Mouse (Mus musculus): ENCODE data around the gene Ube2v1. TPM values are rescaled to one million over a fixed set of nuclear protein-coding genes. Genes with fewer than 3 reads are reported as not detected.
A peak's percentile ranks its signal among the peaks of the same experiment; 100 is the strongest.
"Not testable (repeated sequence)": the region's sequence is repeated elsewhere in the genome, so short reads cannot be mapped to it uniquely, and the experiment has no call there.

Gene Ube2v1
- polyA plus RNA-seq, 1 experiment, result 89.8 TPM

- no peak for TF ChIP-seq CTCF (IDR thresholded peaks at IDR 0.05; ENCODE audit: extremely low read depth, insufficient read length, insufficient replicate concordance, low read depth, low read length)
- TF ChIP-seq POLR2A (IDR thresholded peaks at IDR 0.05; ENCODE audit: low read depth, low read length), result no peak
- no peak overlapping the region for H3K27ac ChIP-seq (ENCODE audit: insufficient read depth, low read depth, low read length)
Observed at GRCm38 (mm10) chr2:167654911-167655600, 23.2 kb upstream of the Ube2v1 start.

GRCm38 (mm10) chr2:167652694-167653093 lies 20.8 kb upstream of the Ube2v1 start:
- WGBS, result 33% methylated on average over 7 of the region's 7 CpGs
- no peak overlapping the region for H3K27ac ChIP-seq (ENCODE audit: insufficient read depth, low read depth, low read length)
- no peak for TF ChIP-seq POLR2A (IDR thresholded peaks at IDR 0.05; ENCODE audit: low read depth, low read length)
- no peak for TF ChIP-seq CTCF (IDR thresholded peaks at IDR 0.05; ENCODE audit: extremely low read depth, insufficient read length, insufficient replicate concordance, low read depth, low read length)
- no peak overlapping the region for H3K4me3 ChIP-seq (ENCODE audit: low read depth, low read length)
- no peaks in the 10 kb centered on the region for H3K36me3 ChIP-seq (ENCODE audit: control insufficient read depth, insufficient read depth, low read length)
- peaks cover 9% of the 10 kb centered on the region; the same call in 1 of the 2 replicates for H3K27me3 ChIP-seq (ENCODE audit: control insufficient read depth, insufficient read depth, low read length)
- H3K4me1 ChIP-seq (ENCODE audit: control insufficient read depth, insufficient read depth, insufficient read length, low read length), result no peaks in the 10 kb centered on the region

More at GRCm38 (mm10) chr2:167654911-167655600, 23.2 kb upstream of the Ube2v1 start:
- H3K4me1 ChIP-seq (ENCODE audit: control insufficient read depth, insufficient read depth, insufficient read length, low read length), result peaks cover 6% of the 10 kb centered on the region
- WGBS, result 90% methylated on average over 10 of the region's 10 CpGs
- no peak overlapping the region for H3K4me3 ChIP-seq (ENCODE audit: low read depth, low read length)
- H3K36me3 ChIP-seq (ENCODE audit: control insufficient read depth, insufficient read depth, low read length), result no peaks in the 10 kb centered on the region
- H3K27me3 ChIP-seq (ENCODE audit: control insufficient read depth, insufficient read depth, low read length), result peaks cover 9% of the 10 kb centered on the region; the same call in 1 of the 2 replicates

- TF ChIP-seq POLR2A (IDR thresholded peaks at IDR 0.05; ENCODE audit: low read depth, low read length) (no peak), CTCF (IDR thresholded peaks at IDR 0.05; ENCODE audit: extremely low read depth, insufficient read length, insufficient replicate concordance, low read depth, low read length) (no peak)
- 91% methylated on average over 9 of the region's 9 CpGs for WGBS
Observed at GRCm38 (mm10) chr2:167651622-167652021, 19.7 kb upstream of the Ube2v1 start.

DNA sequence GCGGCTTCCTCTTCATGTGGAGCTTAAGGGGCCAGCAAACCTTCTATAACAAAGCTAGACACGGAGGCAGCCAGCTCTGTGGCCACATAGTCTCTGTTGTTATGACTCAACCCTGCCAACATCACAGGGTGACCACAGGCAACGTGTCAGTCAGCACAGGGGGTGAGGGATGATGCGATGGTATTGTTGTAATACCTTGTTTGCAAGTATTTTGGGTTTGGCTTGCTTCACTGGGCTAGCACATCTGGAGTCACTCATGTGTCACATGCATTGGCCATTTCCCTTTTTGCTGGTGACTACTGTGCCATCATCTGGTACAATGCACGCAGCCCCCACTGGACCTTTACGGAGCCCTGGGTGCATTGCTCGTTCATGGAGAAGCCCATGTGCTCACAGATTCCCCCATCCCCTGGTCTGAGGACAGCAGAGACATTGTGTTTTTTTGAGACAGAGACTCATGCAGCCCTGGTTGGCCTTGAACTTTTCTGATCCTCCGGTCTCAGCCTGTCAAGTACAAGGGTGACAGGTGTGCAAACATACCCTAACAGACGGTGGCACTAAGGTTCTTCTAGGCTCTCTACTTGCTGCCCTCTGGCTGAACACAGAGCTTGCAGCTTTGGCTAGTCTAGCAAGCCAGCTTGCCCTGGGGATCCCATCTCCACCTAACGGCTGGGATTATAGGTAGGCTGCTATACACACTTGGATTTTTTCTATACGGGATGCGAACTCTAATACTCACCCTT lies 17.6 kb upstream of the Ube2v1 start:
- TF ChIP-seq CTCF (IDR thresholded peaks at IDR 0.05; ENCODE audit: extremely low read depth, insufficient read length, insufficient replicate concordance, low read depth, low read length) (no peak), POLR2A (IDR thresholded peaks at IDR 0.05; ENCODE audit: low read depth, low read length) (no peak)
- Histone ChIP-seq H3K27me3 (ENCODE audit: control insufficient read depth, insufficient read depth, low read length) (peaks cover 14% of the 10 kb centered on the region; the same call in 1 of the 2 replicates), H3K4me1 (ENCODE audit: control insufficient read depth, insufficient read depth, insufficient read length, low read length) (no peaks in the 10 kb centered on the region), H3K4me3 (ENCODE audit: low read depth, low read length) (no peak overlapping the region), H3K27ac (ENCODE audit: insufficient read depth, low read depth, low read length) (no peak overlapping the region), H3K36me3 (ENCODE audit: control insufficient read depth, insufficient read depth, low read length) (0 out of 2 replicates have a peak, but pooled peaks cover 2% of the 10 kb centered on the region)
- WGBS, result 81% methylated on average over 12 of the region's 12 CpGs

More at GRCm38 (mm10) chr2:167651622-167652021, 19.7 kb upstream of the Ube2v1 start:
- no peaks in the 10 kb centered on the region for H3K36me3 ChIP-seq (ENCODE audit: control insufficient read depth, insufficient read depth, low read length)
- no peak overlapping the region for H3K4me3 ChIP-seq (ENCODE audit: low read depth, low read length)
- H3K27me3 ChIP-seq (ENCODE audit: control insufficient read depth, insufficient read depth, low read length), result peaks cover 14% of the 10 kb centered on the region; the same call in 1 of the 2 replicates
- no peak overlapping the region for H3K27ac ChIP-seq (ENCODE audit: insufficient read depth, low read depth, low read length)
- no peaks in the 10 kb centered on the region for H3K4me1 ChIP-seq (ENCODE audit: control insufficient read depth, insufficient read depth, insufficient read length, low read length)

DNA sequence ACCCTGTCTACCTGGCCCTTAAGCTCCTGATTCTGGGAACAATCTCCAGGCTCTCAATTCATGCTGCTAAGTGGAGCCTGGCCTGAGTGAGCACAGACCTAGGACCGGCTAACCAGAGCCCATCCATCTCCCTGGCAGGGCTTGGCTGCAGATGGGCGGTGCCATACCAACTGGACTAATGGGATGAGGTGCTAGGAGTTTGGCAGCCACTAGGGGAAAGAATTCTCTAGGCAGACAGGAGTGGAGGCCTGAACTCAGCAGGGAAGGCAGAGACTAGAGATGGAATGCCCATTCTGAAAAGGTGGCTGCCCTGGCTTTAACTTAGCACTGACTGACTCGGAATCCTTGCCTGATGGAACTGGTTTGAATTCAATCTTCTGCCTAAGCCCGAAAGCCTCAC lies 14.5 kb upstream of the Ube2v1 start:
- TF ChIP-seq POLR2A (IDR thresholded peaks at IDR 0.05; ENCODE audit: low read depth, low read length), result no peak
- 0 out of 2 replicates have a peak, but pooled peaks have one; percentile 3 for TF ChIP-seq CTCF (IDR thresholded peaks at IDR 0.05; ENCODE audit: extremely low read depth, insufficient read length, insufficient replicate concordance, low read depth, low read length)
- Histone ChIP-seq H3K36me3 (ENCODE audit: control insufficient read depth, insufficient read depth, low read length) (0 out of 2 replicates have a peak, but pooled peaks cover 4% of the 10 kb centered on the region), H3K27ac (ENCODE audit: insufficient read depth, low read depth, low read length) (no peak overlapping the region), H3K4me3 (ENCODE audit: low read depth, low read length) (no peak overlapping the region), H3K27me3 (ENCODE audit: control insufficient read depth, insufficient read depth, low read length) (peaks cover 11% of the 10 kb centered on the region; the same call in 1 of the 2 replicates), H3K4me1 (ENCODE audit: control insufficient read depth, insufficient read depth, insufficient read length, low read length) (peaks cover 5% of the 10 kb centered on the region; the same call in 1 of the 2 replicates)
- 91% methylated on average over 4 of the region's 4 CpGs for WGBS

- not testable (repeated sequence) for H3K27me3 ChIP-seq (ENCODE audit: control insufficient read depth, insufficient read depth, low read length); H3K4me1 ChIP-seq (ENCODE audit: control insufficient read depth, insufficient read depth, insufficient read length, low read length); H3K27ac ChIP-seq (ENCODE audit: insufficient read depth, low read depth, low read length); H3K36me3 ChIP-seq (ENCODE audit: control insufficient read depth, insufficient read depth, low read length); H3K4me3 ChIP-seq (ENCODE audit: low read depth, low read length)
- 84% methylated on average over 13 of the region's 13 CpGs for WGBS
Observed at GRCm38 (mm10) chr2:167643356-167644052, 11.6 kb upstream of the Ube2v1 start.
